Mouse (Mus musculus): Measurements from ENCODE around the gene Ppp1r15b.

GRCm38 (mm10) chr1:133103315-133103714, 27.6 kb upstream of the Ppp1r15b start:
- TF ChIP-seq CTCF (IDR thresholded peaks at IDR 0.05; ENCODE audit: low read depth) (no peak), EP300 (IDR thresholded peaks at IDR 0.05; ENCODE audit: low read depth) (no peak)

All from liver, embryonic 14.5 days (tissue).